Mouse (Mus musculus) granulocyte monocyte progenitor cell, adult 5-6 weeks (primary cell): Measurements from ENCODE around the gene Gmpr. TPM values are rescaled to one million over a fixed set of nuclear protein-coding genes. Genes with fewer than 3 reads are reported as not detected.

Experiments used
- ATAC-seq: replicated peaks from 2 replicates; pipeline ENCODE4 v1.8.0; 2016; ENCODE audit warnings: mild to moderate bottlenecking, moderate TSS enrichment, inconsistent platforms; ENCODE audit not compliant: poor library complexity, severe bottlenecking
- total RNA-seq, 2 experiments: library from RNA; stranded (forward) in 1 of 2; stranded (reverse) in 1 of 2; fragments of 200-712, 200-1000 nt in 1 of 2; fragments of >200 nt in 1 of 2; fragmentation: Nextera tagmentation in 1 of 2; gene quantifications; 2 replicates each; pipeline ENCODE4 v1.2.3; 2014 to 2017

The Gmpr gene
- total RNA-seq, 2 experiments from 2014 or later, result 12.9 to 22.5 TPM

DNA sequence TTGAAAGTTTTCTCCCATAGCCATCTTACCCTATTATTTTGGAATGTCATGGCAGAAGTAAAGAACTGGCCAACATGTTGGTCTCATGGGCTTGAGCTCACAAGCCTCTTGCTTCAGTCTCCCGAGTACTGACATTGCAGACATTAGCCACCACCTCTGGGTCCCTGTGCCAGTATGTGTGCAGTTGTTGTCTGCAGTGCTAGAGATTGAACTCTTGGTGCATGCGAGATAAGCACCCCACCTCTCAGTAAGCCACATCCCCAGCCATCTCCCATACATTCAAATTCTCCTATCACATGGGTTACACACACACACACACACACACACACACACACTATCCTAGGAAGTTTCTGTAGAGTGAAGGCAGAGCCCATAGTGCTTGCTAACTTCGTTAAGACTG lies 7.3 kb upstream of the Gmpr start:
- no peak for ATAC-seq

DNA sequence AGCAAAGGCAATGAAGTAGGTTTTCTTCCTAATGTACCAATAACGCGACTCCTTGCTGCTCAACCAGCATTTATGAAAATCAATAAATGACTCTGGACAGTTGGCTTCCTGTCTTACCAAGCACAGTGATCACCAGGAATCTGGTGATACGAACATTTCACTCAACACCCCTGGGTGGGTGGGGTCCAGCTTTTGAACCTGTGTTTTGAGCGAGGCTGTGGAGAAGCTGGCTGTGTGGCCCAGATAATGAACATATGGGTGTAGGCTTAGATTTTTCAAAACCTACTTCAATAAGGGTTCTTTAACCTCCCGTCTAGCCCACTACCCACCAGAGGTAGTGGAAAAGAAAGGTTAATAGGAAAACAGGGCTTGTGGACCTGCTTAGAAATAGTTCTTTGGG lies 4.5 kb upstream of the Gmpr start:
- no peak for ATAC-seq

DNA sequence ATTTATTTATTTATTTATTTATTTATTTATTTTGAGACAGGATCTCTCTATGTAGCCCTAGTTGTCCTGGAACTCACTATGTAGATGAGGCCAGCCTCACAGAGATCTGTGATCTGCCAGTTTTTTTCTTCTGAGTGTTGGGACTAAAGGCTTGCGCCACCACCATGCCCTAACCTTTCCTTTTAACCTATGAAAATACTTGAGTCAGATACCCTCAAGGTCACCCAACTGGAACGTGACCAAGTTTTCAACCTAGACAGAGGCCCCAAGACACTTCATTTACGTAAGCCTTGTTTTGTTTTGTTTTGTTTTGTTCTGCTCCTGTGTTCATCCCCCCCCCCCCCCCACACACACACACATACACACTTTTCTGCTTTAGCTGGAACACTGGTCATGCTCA lies 1.7 kb upstream of the Gmpr start:
- no peak for ATAC-seq

DNA sequence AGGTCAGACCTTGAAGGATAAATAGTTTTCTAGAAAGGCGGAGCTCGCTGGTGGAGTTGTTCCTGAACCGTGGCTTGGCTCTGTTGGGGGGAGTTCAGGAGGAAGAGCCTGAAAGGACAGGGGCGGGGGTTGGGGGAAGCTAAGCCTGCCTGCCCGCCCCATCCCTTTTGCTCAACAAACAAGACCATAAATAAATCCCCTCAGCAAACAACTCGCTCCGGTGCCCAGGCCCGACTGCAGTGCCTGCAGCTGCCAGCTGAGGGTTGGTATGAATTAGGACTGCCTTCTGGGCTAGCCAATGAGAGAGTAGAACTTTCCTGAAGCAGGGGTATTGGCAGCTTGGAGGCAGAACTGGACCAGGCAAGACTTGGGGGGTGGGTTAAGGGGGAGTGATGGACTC lies 1.3 kb downstream of the Gmpr start:
- peak; percentile 36 for ATAC-seq

DNA sequence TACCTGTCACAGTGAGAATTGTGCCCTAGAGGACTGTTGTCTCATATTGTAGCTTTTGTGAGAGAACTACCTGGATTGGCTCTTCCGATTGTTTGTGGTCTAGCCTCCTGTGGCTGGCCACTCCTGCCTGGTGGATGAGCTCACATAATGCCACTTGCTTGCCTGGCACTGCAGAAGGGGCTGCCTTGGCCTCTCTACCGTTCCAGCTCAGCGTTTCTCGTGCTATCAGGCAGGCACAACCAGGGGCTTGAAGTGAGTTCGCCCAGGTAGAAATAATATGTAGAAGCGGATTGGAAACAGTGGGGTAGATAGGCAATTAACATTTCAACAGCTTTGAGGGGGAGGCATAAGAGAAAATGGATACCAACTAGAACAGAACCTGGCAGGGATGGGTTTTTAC lies 2.1 kb downstream of the Gmpr start:
- ATAC-seq, result no peak

DNA sequence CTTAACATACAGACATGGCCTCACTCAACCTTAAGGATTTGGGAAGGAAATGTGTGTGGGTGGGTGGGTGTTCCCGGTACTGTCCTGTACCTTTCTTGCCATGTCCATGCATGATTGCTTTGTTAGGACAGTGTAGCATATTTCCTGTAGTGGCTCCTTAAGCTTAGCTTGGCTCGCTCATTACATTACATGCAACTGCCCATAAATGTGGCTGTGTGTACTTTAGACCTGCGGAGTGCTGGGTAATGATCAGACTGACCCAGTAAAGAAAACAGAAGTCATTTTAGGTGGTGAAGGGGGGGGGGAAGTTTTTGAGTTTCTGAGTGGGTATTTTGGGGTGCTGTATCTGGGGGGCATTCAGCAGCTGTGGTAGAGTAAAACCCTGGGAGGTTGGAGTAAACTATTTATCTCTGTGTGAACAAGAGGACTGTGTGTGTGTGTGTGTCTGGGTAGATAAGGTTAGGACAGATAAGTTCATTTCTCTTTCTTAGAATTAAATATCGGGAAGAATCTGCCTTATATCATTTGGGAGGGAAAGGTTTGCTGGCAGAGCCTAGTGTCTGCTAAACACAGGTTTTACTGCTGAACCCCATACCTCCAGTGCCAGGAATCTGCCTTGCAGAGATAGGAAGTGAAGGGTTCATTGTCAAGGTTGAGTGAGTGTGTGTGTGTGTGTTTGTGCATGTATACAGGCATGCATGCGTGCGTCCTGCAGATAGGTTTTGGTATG lies 4.6 kb downstream of the Gmpr start:
- ATAC-seq, result no peak

DNA sequence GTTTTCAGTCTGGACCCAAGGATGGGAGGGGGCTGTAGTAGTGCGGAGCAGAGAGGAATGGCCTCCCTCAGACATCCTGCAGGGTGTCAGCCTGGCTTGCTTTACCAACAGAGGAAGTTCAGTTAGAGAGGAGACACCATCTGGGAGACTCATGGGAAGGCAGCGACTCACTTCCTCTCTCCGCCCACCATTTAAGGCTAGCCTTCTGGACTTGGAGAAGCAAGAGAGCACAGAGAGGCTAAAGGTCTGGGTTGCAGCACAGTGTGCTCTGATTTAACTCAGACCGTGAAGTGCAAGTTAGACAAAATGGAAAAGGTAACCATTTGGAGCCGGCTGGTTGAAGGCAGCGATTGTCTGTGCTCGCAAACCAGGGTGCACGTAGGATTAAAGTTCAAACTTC lies 5.3 kb downstream of the Gmpr start:
- peak; percentile 79 for ATAC-seq

DNA sequence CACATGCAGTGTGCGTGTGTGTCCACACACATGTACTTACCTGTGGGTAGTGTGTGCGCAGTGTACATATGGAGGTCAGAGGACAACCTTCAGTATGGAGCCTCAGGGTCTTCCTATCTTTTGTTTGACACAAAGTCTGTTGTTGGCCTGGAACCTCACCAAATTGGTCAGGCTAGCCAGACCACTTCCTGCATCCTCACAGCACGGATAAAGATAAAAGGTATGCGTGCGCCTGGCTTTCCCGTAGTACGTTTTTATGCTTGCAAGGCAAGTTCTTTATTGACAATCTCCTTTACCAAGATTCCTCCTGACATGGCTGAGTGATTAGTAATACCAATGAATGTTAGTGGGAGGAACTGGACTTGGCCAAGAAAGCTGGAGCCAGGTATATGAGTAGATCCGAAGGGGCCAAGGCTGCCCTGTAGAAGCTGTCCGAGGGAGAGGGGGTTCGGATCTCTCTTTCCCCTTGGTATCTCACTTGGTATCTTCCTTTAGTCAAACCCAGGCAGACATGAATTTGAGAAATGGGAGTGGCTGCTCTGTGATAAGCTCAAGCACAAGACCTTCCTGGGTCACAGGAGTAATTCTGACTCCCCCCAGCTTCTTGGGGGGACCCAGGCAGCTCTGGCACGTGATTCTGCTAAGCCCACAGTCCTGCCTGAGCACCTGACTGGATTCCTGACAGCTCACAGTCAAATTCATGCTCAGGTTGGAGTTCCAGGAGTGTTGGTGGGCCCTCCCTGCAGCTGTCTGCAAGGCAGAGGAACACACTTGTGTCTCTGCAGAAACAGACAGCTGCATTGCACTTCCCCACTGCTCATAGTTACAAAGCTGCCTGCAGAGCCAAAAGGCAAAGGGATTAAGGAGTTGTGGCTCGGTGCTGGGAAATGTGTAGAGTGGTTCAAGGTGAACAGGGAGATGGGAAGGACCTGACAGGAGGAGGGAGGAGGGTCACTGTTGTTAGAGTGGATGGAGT lies 6.1 kb downstream of the Gmpr start:
- no peak for ATAC-seq

DNA sequence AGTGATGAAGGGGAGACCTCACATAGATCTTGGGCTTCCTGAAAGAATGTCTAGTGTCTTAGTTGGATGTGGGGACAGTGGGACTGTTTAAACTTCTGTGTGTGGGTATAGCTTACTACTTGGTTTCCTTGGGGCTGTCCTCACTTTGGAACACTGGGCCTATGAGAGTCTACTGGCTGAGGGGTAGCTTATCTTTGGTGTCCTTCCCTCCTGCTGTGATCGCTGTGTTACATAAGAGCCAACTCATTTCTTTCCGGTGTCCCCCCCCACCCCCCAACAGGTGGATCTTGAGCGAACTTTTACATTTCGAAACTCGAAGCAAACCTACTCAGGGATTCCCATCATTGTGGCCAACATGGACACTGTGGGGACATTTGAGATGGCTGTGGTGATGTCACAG lies 6.9 kb downstream of the Gmpr start:
- peak; percentile 25 for ATAC-seq

DNA sequence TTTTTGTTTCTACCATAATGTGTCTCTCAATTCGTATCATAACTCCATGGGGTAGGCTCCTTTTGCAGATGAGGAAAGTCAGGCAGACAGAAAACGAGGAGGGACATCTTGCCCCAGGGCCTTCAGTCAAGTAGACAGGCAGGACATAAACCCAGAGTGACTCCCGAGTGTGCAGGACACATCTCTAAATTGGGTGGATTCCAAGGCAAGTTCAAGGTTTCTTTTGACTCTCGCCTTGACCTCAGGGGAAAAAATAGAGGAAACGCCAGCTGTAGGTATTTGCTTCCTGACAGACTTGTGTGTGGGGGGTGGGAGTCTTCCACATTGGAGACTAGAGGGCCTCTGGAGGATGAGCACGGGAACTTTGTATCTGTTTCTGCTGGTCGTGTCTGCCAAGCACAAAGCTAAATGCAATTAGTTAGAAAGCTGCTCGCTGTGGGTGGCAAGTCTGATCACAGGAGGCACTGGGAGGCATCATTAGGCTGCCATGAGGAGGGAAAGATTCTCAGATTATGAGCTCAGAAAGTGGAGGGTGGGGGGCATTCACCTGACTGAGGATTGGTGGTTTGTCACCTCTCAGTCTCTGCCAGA lies 7.7 kb downstream of the Gmpr start:
- ATAC-seq, result no peak

DNA sequence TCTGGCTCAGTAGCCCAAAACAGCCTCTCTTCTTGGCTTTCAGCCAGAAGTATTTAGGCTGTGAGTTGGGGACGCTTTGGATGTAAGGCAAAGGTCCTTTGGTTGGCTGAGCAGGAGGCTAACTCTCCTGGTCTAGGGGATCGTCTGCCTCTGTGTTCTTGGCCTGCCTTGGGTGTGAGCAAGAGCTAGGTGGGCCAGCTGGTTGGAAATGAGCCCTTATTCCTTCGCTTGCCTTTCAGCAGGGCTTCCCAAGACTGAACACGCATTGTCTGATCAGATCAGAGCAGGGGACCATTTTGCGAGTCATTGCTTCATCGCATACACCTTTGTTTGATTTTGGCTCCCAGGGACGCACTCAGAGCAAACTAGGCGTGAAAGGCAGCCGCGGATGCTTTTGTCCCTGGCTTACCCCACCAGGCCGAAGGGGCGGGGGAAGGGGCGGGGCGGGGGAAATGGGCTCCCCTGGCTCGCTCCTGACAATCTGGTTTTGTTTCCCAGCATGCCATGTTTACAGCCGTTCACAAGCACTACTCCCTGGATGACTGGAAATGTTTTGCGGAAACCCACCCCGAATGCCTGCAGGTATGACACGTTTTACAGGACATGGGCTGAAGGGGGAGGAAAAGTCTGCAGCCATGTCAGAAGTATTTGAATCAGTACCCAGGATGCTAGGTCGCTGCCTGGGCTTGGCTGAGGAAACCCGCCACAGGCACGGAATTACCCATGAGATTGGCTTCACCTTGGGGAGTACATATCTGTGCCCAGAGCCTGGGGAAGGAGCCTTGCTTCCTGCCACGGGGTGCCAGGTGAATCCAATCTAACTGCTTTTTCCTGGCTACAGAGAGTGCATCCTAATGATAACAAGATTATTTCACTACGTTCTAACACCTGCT lies 9.5 kb downstream of the Gmpr start:
- no peak for ATAC-seq

DNA sequence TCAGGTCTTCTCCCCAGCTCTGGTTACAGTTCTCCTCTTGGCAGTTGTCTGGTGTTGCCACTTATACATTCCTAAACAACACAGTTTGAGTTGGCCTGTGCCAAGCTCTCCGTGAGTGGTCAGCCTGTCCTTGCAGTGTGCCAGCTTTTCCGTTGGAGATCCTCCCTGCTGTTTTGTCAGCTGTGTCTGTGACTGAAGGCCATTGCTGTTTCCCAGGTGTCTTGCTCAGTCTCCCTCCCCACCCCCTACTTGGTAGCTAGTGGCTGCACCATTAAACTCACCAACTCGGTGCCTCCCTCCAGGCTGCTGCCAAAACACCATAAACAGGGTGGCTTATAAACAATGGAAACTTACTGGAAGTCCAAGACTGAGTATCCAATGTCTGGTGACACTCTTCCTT lies 17.1 kb downstream of the Gmpr start:
- ATAC-seq, result no peak

DNA sequence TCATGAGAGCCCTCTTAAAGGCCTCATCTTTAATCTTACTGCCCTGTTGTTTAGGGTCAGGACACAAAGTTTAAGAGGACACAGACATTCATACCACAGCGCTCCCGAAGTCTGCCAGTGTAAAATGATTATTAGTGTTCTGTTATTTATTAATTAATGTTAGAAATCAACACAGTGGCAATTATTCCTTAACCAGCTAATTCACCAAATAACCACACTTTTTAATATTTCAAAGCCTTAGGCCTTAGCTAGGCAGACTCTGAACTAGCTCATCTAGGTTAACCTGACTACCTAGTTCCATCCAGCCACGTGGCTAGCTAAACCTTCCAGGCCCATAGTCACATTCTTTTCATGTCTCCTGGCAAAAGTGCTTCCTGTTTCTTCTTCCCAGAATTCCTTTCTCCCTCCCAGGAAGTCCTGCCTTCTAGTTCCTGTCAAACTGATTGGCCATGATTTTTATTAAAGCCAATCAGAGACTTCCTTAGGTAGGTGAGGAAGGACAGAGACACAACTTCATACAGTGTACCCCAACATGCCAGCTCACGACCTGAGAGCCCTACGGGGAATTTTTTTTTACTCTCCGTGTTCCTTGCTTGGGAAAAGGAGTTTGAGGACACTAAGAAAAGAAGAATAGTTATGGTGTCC lies 17.7 kb downstream of the Gmpr start:
- no peak for ATAC-seq

DNA sequence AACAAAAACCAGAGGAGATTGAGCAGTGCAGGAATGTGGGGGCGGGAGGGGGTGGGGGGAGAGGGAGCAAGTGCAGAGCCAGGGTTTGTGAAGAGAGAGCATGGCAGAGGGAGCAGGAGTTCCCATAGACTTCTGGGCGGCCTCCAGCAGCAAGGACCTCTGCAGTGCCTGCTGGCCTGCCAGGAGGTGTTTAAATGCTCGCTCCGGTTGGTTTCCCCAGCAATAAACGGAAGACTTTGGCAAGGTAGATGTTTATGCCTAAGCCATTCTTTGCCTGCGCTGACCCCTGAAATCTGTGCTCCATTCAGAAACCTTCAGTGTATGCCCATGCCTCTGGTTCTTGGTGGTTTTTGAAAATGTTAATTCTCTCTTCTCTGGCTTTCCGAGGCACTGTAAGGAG lies 19.0 kb downstream of the Gmpr start:
- no peak for ATAC-seq

DNA sequence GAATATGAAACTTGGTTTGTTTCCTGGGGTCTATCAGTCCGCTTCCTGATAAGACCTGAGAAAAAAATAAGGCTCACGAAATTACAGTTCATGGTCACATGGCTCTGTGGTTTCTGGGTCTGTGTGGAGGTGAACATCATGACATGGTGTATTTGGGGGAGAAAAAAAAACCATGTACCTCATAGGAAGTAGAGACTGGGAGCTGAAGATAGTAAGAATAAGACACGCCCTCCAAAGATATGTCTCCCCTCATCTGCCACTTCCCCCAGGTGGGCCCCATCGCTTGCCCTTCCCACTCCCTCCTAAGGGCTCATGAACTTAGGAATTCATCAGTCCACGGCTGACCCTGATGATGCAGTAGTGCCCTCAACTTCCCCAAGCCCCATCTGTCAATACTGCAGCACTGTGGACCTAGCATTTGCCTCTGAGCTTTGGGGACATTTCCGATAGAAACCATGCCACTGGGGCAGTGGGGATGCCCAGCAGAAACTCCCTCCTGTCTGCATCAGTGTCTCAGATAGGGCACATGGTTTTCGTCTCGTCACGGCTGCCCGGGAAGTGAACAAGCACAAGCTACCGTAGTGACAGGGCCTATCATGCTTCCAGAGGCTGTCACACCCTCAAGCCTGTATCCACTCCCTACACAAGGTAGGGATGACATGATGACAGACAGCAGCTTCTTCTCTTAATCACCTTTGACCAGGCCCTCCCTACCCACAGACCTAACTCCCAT lies 20.2 kb downstream of the Gmpr start:
- ATAC-seq, result peak; percentile 22

DNA sequence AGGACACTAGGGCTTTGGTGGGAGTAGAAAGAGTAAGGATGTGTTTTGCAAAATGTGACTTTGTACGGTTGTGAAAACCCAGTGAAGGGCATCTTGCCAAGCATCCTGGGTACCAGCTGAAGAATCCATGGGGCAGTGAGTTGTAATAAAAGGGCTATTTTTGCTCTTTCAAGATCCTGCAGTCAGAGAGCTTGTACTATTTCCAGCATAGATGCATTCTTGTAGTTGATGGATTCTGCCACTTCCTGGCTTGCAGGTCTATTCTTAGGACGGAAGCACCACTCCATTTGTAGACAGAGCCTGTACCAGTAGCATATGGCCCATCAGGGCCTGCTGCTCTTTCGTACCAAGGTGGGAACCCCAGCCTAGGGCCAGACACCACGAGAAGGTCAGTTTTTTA lies 21.5 kb downstream of the Gmpr start:
- no peak for ATAC-seq

DNA sequence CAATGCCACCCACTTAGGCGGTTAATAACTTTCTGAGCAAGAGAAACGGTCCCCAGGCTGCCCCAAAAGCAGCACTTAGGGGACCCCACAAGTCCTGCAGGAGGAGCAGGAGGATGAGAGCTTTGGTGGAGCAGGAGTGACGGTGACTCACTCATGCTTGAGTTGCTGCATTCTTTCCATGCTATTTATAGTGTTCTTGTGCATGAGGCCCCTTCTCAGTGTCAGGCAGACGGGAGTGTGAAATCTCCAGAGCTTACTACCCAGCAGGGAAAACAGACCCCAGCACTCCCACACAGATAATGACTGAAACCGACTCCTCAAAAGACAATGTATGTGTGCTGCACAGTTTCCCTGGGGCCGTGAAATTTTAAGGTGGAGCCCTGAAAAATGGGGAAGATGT lies 23.5 kb downstream of the Gmpr start:
- no peak for ATAC-seq

DNA sequence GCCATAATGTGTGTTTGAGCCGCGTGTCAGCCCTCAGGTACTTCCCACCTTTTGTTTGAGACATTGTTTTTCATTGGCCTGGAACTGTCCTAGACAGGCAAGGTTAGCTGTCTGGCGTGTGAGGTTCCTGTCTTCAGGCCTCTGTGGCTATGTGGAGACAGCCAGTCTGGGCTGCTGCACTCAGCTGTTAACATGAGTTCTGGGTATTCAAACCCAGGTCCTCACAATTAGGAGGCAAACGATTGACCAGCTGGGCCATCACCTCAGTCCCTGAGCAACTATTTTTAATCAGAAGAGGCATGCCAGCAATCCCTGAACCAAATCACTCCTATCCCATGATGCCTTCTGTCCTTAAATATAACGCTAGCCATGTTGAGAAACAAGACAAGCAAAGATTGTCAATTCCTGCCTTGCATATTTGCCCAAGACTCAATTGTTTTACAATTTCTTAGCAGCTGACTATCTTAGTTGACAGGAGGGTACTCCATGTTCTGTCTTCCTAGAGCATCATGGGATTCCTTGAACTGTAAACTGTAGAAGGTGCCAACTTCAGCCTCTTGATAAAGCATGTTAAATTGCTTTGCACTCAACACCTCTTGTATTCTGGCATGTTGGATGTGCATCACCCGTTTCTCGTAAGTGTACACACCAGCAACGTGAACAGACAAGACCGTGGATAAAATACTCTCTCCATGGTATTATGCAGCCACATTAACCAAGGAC lies 28.6 kb downstream of the Gmpr start:
- no peak for ATAC-seq
